Mouse (Mus musculus) retina, postnatal 7 days (tissue): ENCODE data around the gene Lix1l.

Source experiments
- DNase-seq: peaks from one replicate; pipeline ENCODE4 v3.0.0-alpha.2; 2012; ENCODE audit warnings: low read depth, low spot score

Lix1l gene

GRCm38 (mm10) chr3:96675690-96676089 is 74.7 kb downstream of the Lix1l start:
- no peak for DNase-seq
